Mouse (Mus musculus) leukemia stem cell, adult 10-12 weeks (primary cell): ENCODE measurements around the gene Ptprd. TPM values are rescaled to one million over a fixed set of nuclear protein-coding genes. Genes with fewer than 3 reads are reported as not detected.

ENCODE experiments used
- polyA plus RNA-seq: library from polyadenylated mRNA; stranded (reverse); fragments of >175 nt; gene quantifications from 2 replicates; pipeline ENCODE4 v1.2.3, GENCODE M21; 2012; ENCODE audit warnings: low replicate concordance

Ptprd gene
- not detected in 2 replicates for polyA plus RNA-seq

DNA sequence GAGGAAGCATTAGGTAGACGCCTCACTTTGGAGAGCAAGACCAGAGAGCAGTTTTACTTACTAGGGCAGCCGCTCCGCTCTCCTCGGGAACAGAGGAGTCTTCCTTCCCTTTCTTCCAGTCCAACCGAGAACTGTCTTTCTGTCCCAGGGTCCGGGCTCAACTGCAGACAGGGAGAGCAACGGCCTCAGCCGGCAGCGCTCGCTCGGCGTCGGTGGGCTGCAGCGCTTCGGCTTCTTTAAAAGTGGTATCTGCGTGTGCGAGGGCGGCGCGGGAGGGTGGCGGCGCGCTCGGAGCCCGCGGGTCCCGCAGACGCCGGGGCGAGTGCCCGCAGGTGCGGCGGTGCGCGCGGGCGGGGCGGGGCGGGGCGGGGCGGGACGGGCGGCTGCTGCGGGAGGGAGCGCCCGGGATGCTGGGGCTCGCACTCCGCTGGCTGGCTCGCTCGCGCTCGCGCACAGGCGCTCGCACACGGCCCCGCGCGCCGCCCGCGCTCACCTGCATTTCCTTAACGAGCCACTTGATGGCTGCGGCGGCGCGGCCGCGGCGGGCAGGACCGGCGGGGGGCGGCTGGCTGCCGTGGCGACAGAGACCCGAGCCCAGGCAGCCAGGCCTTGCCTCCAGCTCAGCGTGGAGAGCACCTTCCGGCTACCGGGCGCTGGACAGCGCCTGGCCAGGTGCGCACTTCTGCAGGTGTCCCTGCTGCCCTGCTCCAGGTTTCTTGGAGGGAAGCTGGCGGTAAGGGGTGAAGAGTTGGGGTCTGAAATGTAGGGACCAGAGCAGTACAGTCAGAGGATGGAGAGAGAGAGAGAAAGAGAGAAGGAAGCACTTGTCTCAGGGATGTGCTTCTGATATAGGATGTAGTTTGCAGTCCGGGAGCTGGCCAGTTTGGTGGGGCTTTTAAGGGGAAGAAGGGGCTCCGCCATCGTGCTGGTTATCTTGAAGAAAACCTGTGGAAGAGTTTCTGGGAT, at the start of gene Ptprd:
TSS of gene Ptprd (minus strand) at position 433 of the 966 bp plus-strand sequence.

